Mouse (Mus musculus): ENCODE data around the gene Wdhd1. TPM values are rescaled to one million over a fixed set of nuclear protein-coding genes. Genes with fewer than 3 reads are reported as not detected.
"Not testable (repeated sequence)": the region's sequence is repeated elsewhere in the genome, so short reads cannot be mapped to it uniquely, and the experiment has no call there.

The Wdhd1 gene
- total and polyA plus RNA-seq, 3 experiments, result 37.1 to 81.0 (median 61.4) TPM

DNA sequence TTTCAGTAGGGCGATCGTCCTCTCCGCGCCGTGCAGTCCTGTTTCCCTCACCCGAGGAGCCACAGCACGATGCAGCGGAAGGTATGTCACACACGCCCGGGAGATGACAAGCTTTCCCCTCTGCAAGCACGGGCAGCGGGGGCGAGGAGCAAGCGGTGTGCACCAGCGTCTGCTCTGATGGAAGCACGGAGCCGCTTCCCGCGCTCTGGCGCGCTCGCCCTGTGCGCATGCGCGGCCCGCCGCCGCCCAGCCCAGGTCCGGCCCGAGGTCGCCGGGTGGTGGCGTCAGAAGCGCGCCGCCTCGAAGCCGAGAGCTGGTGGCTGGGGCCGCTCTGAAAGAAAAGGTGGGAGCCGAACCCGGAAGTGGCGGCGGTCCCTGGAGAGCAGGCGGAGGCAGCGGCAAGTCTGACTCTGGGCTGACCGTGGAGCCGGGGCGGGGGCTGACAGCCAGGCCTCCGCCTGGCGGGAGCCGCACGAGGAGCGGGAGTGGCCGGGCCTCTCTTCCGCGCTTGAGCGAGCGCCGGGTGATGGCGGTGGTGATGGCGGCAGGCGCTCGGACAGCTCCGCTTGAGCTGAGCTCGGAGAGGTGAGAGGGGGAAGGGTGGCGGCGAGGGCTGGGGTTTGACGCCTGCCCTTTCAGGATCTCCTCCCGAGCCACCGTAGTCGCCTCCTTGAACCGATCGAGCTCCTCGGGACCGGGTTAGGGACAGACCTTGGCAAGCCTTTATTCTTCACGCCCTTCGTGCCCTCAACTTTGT is at the start of gene Wdhd1, which contains the start of gene Socs4 (continued):
- TF ChIP-seq ETS1 (conservative IDR thresholded peaks at IDR 0.05; ENCODE audit: low read depth, low read length), result peak; percentile 11; the same call in 1 of the 2 replicates

GRCm38 (mm10) chr14:47325965-47326761 is 49.5 kb upstream of the Wdhd1 start:
- Histone ChIP-seq H3K9me3 (replicated peaks; ENCODE audit: low read length) (no peaks in the 10 kb centered on the region), H3K4me2 (ENCODE audit: insufficient read depth, low read depth, poor library complexity, severe bottlenecking) (no peak overlapping the region), H3K27ac (ENCODE audit: insufficient read depth, low read depth) (no peak overlapping the region), H3K27me3 (replicated peaks) (no peaks in the 10 kb centered on the region), H3K36me3 (replicated peaks in 1 of 2; ENCODE audit: control insufficient read depth in 1 of 2, insufficient read depth in 1 of 2, low read length in 1 of 2) (peaks cover 6 to 24% of the 10 kb centered on the region in 2 experiments), H3K4me1 (ENCODE audit: control insufficient read depth in 1 of 2, insufficient read depth in 2 of 2) (peaks cover 0 to 5% of the 10 kb centered on the region in 2 experiments; a peak in 2 of 4 replicates), H3K4me3 (replicated peaks in 1 of 3; ENCODE audit: low read depth in 2 of 3, low read length in 2 of 3, poor library complexity in 1 of 3) (no peak overlapping the region), H3K79me2 (replicated peaks; ENCODE audit: control insufficient read depth, extremely low read depth, insufficient read depth, poor library complexity, severe bottlenecking) (no peaks in the 10 kb centered on the region), H3K9ac (ENCODE audit: insufficient read depth, low read depth) (no peak overlapping the region)
- in situ Hi-C loops (cut with MboI; ENCODE audit: low pct_ligation_motif_present, low pct_unique_long_range_greater_than_20kb, low sequenced_read_pairs) (no loop called here), dilution Hi-C loops (cut with MboI; ENCODE audit: extremely low pct_ligation_motif_present, extremely low pct_unique_long_range_greater_than_20kb, low sequenced_read_pairs) (no loop called here)
- TF ChIP-seq JUN (IDR thresholded peaks at IDR 0.05; ENCODE audit: insufficient read depth, low read depth, low read length) (no peak), MAFK (IDR thresholded peaks at IDR 0.05; ENCODE audit: insufficient replicate concordance, low read length) (peak; percentile 25; the same call in 1 of the 2 replicates)
- DNase-seq (ENCODE audit: extremely low read depth), result no peak

DNA sequence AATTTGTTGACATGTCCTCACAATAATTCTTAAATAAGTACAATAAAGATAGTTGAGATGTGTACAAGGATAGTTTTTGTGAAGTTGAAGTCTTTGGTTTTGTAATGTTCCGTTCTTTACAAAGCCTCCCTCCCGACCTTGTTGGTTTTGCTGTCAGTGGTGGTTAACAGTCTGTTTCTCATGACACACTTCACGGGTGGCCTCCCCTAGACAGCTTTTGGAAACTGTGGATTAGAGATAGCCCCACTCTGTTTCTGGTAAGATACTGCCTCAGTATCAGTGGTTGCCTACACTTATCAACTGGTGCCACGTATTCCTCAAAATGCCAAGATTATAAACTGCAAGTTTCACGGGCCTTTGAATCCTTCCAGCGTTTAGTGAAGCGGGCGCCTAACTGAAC is 44.9 kb upstream of the Wdhd1 start:
- DNase-seq (ENCODE audit: extremely low read depth); in situ Hi-C loops (cut with MboI; ENCODE audit: low pct_ligation_motif_present, low pct_unique_long_range_greater_than_20kb, low sequenced_read_pairs); H3K79me2 ChIP-seq (replicated peaks; ENCODE audit: control insufficient read depth, extremely low read depth, insufficient read depth, poor library complexity, severe bottlenecking); H3K4me1 ChIP-seq (ENCODE audit: control insufficient read depth in 1 of 2, insufficient read depth in 2 of 2); H3K9ac ChIP-seq (ENCODE audit: insufficient read depth, low read depth); H3K27me3 ChIP-seq (replicated peaks); H3K4me3 ChIP-seq (replicated peaks in 1 of 3; ENCODE audit: low read depth in 2 of 3, low read length in 2 of 3, poor library complexity in 1 of 3); dilution Hi-C loops (cut with MboI; ENCODE audit: extremely low pct_ligation_motif_present, extremely low pct_unique_long_range_greater_than_20kb, low sequenced_read_pairs); H3K9me3 ChIP-seq (replicated peaks; ENCODE audit: low read length); H3K27ac ChIP-seq (ENCODE audit: insufficient read depth, low read depth); H3K4me2 ChIP-seq (ENCODE audit: insufficient read depth, low read depth, poor library complexity, severe bottlenecking): not testable (repeated sequence)
- H3K36me3 ChIP-seq (replicated peaks in 1 of 2; ENCODE audit: control insufficient read depth in 1 of 2, insufficient read depth in 1 of 2, low read length in 1 of 2), result peaks cover 24 to 58% of the 10 kb centered on the region in 2 experiments

DNA sequence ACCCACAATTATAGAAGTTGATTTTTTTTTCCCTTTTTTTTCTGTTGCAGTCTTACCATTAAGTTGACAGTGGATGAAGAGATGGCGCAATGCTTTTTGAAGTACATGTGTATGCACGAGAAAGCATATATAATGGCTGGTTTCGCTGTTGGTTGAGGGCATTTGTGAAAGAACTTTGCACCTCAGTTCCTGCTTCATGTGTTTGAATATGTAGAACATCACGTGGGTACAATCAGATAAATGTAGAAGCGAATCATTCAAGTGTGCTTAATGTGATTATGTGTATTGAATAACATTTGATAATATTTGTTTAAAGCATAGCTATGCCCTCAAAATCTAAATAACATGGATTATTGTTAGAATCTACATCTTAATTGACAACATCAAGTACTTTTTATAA is 42.7 kb upstream of the Wdhd1 start:
- no peak overlapping the region for H3K27ac ChIP-seq (ENCODE audit: insufficient read depth, low read depth)
- H3K4me1 ChIP-seq (ENCODE audit: control insufficient read depth in 1 of 2, insufficient read depth in 2 of 2), result peaks cover 0 to 5% of the 10 kb centered on the region in 2 experiments; a peak in 2 of 4 replicates
- H3K4me2 ChIP-seq (ENCODE audit: insufficient read depth, low read depth, poor library complexity, severe bottlenecking), result no peak overlapping the region
- H3K9ac ChIP-seq (ENCODE audit: insufficient read depth, low read depth), result no peak overlapping the region
- no peaks in the 10 kb centered on the region for H3K9me3 ChIP-seq (replicated peaks; ENCODE audit: low read length)
- in situ Hi-C loops (cut with MboI; ENCODE audit: low pct_ligation_motif_present, low pct_unique_long_range_greater_than_20kb, low sequenced_read_pairs), result no loop called here
- no peaks in the 10 kb centered on the region for H3K27me3 ChIP-seq (replicated peaks)
- no peak for DNase-seq (ENCODE audit: extremely low read depth)
- TF ChIP-seq ZMIZ1 (IDR thresholded peaks at IDR 0.05; ENCODE audit: low read depth, low read length) (no peak), NELFE (IDR thresholded peaks at IDR 0.05; ENCODE audit: low read depth, low read length) (no peak), JUND (conservative IDR thresholded peaks at IDR 0.05; ENCODE audit: low read depth, low read length) (no peak), RCOR1 (conservative IDR thresholded peaks at IDR 0.05; ENCODE audit: low read depth, low read length) (no peak), EP300 (IDR thresholded peaks at IDR 0.05; ENCODE audit: low read length) (no peak), ZNF384 (IDR thresholded peaks at IDR 0.05; ENCODE audit: low read depth, low read length) (no peak), CHD2 (IDR thresholded peaks at IDR 0.05; ENCODE audit: low read length) (no peak), USF1 (IDR thresholded peaks at IDR 0.05; ENCODE audit: low read depth, low read length) (no peak), UBTF (IDR thresholded peaks at IDR 0.05; ENCODE audit: low read depth, low read length) (no peak)
- no peak overlapping the region for H3K4me3 ChIP-seq (replicated peaks in 1 of 3; ENCODE audit: low read depth in 2 of 3, low read length in 2 of 3, poor library complexity in 1 of 3)
- peaks cover 36 to 68% of the 10 kb centered on the region in 2 experiments for H3K36me3 ChIP-seq (replicated peaks in 1 of 2; ENCODE audit: control insufficient read depth in 1 of 2, insufficient read depth in 1 of 2, low read length in 1 of 2)
- peaks cover 17% of the 10 kb centered on the region for H3K79me2 ChIP-seq (replicated peaks; ENCODE audit: control insufficient read depth, extremely low read depth, insufficient read depth, poor library complexity, severe bottlenecking)
- dilution Hi-C loops (cut with MboI; ENCODE audit: extremely low pct_ligation_motif_present, extremely low pct_unique_long_range_greater_than_20kb, low sequenced_read_pairs), result no loop called here

All from CH12.LX (cell line).